Mouse (Mus musculus) ES-Bruce4 (cell line): ENCODE results near the gene 1500009L16Rik.

Experiments
- CTCF ChIP-seq: IDR thresholded peaks from one replicate; pipeline ENCODE4 v1.8.1; 2011; ENCODE audit warnings: low read depth, low read length
- EP300 ChIP-seq: IDR thresholded peaks from 2 replicates; pipeline ENCODE4 v1.6.1; 2011; ENCODE audit warnings: low read depth, low read length; ENCODE audit not compliant: insufficient read depth
- POLR2A ChIP-seq: IDR thresholded peaks from one replicate; pipeline ENCODE4 v1.8.1; 2011; ENCODE audit warnings: low read length; ENCODE audit not compliant: insufficient read depth

DNA sequence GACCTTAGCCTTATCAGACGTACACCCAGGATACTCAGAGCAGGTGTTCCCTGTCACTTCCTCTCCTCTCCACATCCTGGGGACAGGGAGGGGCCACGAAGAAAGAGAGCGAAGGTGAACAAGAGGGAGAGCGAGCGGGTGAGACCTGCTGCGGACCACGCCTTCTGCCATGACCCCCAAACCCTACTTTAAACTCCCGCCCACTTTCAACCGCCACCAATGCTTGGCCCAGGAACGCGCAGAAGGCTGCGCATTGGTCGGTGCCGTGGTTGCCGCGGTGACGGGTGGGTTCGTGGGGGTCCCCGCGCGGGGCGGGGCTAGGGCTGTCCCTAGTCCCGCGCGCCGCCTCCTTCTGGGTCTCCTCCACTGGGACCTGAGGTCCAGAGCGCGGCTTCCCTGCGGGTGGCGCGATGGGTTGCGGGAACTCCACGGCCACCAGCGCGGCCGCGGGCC is at the start of gene 1500009L16Rik:
- TF ChIP-seq POLR2A (no peak), CTCF (no peak), EP300 (peak; percentile 39; the same call in 1 of the 2 replicates)
